Mouse (Mus musculus): ENCODE measurements around the gene St6galnac5.

- TF ChIP-seq POLR2A (IDR thresholded peaks at IDR 0.05; ENCODE audit: low read depth, low read length), result no peak
- TF ChIP-seq CTCF (IDR thresholded peaks at IDR 0.05; ENCODE audit: extremely low read depth, insufficient read depth, insufficient read length, insufficient replicate concordance), result no peak
Measured at GRCm38 (mm10) chr3:152821202-152821601, 160.8 kb downstream of the St6galnac5 start.

Data from spleen, adult 2 months (tissue).